Mouse (Mus musculus) gonadal fat pad, adult 2 months (tissue): Measurements from ENCODE around the gene Fnbp1l. TPM values are rescaled to one million over a fixed set of nuclear protein-coding genes. Genes with fewer than 3 reads are reported as not detected.

Experiments used
- DNase-seq: peaks from one replicate; pipeline ENCODE4 v3.0.0-alpha.2; 2012; ENCODE audit warnings: low read depth
- polyA plus RNA-seq: library from polyadenylated mRNA; depleted of rRNA; stranded (reverse); fragments of >200 nt; gene quantifications from 2 replicates; pipeline ENCODE4 v1.2.3, GENCODE M21; 2012; rRNA removed

Gene Fnbp1l
- 10.9 and 15.5 TPM in 2 replicates for polyA plus RNA-seq

DNA sequence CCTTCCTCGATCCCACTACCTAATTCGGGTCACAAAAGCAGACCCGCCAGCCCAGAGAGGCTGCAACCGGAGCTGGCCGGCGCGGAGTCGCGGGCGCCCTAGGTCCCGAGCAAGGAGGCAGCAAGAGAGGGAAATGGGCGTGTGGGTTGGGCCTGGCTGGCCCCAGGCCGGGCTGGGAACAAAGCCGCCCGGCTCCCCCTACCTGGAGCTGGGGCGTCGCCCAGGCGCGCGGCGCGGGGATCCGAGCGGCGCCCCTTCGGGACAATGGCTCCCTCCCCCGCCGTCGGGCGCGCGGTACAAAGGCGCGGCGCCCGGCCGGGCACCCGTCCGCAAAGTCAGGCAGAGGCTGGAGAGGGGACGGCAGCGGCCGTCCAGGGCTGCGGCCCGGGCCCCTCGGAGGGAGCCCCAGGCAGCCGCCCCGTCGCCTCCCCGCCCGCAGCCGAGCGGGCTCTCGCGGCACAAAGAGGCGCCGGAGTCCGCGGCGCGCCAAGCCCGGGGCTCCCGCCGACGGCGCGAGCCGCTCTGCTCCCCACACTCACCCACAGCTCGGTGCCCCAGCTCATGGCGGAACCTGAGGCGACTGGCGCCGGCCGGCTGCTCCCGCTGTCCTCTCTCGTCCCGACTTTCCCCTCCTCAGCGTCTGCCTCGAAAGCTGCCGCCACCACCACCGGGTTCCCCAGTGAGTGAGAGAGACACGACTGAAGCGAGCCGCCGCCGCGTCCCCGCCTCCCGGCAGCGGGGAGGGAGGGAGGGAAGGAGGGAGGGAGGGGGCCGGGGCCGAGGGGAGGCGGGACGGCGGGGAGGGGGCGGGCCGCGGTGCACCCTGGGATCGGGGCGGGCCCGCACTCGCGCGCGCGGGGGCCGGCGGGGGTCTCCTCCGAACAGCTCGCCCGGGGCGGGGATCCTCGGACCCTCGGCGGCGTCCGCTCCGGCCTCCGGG lies at the start of gene Fnbp1l:
TSS of gene Fnbp1l (minus strand) at position 725 of the 940 bp plus-strand sequence.
- DNase-seq, result no peak

DNA sequence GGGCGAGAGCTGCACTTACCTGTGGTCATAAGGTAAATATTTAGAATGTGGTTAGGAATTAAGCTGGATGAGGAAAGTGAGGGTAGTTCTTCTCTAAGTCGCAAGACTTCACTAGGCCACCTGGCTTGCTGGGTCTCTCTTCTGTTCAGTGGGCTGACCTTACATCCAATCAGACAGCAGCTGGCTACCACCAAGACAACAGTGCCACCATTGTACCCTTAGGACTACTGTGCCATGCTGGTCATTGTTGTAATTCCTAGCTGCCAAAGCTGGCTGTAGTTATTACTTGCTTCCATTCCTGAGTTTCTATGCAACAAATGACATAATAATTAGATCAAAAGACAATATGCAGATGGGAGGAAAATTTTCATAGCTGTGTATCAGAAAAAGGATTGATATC lies 41.3 kb upstream of the Fnbp1l start:
- no peak for DNase-seq

DNA sequence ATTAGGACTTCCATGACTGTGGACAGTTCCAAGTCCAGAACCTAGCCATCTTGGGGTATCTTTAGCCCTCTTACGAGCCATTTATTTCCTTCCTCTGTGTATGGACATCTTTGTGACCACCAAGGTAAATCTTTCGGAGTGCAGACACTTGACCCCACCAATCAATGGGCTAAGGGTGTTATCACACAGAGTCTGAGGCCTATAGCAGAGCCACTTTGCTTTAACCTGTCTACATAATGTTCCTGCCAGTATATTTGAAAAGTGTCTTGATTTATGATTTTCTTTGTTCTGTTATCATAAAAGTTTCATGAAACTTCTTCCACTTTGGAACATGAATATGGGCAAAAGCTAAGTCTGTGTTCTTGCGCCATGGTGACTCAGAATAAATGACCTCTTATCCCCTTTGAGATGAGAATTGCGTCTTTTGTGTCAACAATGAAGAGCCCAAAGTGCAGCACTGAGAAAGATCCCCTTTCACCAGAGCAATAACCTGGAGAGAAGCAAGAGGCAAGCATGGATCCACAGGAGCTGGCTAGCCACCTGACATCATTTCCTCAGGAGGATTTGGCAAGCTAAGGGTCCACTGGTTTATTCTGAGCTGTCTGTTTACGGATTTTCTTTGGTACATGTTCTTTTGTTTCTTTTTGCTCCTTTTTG lies 39.9 kb upstream of the Fnbp1l start:
- no peak for DNase-seq

GRCm38 (mm10) chr3:122647195-122647837 lies 27.8 kb upstream of the Fnbp1l start:
- no peak for DNase-seq

GRCm38 (mm10) chr3:122640286-122640685 lies 20.8 kb upstream of the Fnbp1l start:
- DNase-seq, result no peak

DNA sequence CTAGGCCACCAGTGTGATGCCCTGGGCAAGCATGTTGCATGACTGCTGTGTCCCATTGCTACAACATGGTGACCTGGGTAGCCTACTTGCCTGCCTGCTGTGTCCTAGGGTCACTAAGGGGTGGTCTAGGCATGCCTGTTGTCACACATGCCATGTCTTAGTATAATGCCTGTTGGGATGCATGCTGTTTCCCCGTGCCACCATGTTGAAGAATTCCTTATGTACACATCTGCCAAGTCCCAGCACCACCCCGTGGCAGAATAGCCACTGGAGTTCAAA lies 19.6 kb upstream of the Fnbp1l start:
- no peak for DNase-seq

DNA sequence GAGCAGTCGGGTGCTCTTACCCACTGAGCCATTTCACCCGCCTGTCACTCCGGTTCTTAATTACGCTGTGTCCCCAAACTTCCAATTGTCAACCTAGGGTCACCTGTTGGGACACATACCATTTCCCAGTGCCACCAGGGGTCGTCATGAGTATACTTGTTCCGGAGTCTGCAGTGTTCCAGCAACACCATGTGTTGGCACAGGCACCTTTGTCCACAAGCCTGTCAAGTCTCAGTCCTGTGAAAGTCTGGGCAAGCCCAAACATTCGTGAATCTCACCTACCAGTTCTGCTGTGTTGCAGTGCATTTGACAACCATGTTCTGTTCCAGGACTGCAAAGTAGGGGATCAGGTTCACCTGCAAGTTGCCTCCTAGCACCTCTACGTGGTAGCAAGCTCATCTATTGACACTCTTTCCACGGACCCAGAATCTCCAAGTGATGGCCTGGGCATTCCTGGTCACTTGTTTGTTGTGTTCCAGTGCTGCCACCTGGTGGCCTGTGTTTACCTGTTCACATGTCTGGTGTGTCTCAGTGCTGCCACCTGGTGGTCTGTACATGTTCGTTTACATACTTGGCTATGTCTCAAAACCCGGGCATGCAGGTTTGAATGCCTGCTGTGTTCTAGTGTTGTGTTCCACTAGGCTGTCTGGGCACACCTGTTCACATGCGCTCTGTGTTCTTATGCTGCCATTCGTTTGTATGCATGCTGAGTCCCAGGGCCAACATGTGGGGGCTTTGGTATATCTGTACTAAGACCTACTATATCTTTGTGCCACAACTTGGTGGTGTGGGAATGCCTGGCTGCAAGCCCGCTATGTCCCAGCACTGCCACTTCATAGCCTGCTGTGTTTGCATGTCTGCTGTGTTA lies 19.0 kb upstream of the Fnbp1l start:
- peak; percentile 85 for DNase-seq

- DNase-seq, result no peak
Observed at GRCm38 (mm10) chr3:122637280-122637679, 17.8 kb upstream of the Fnbp1l start.

DNA sequence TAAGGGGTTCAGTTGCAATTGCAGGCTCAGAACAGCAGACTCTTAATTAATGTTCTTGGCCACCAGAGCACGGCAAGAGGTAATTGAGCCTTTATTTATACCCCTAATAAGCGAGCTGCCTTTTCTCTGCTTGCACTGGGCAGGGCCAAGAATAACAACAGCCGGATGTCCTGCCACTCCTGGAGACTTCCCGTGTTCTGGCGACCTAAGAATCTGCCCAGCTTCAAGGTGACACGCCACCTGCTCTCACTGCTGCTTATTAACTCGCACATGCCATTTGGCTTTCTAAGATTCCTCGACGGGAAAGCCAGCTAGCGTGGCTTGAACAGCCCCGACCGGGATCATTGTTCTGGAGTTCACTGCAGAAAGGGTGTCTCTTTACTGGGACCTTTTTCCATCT lies 15.7 kb upstream of the Fnbp1l start:
- DNase-seq, result no peak

- DNase-seq, result no peak
Observed at GRCm38 (mm10) chr3:122629580-122629979, 10.1 kb upstream of the Fnbp1l start.

GRCm38 (mm10) chr3:122628956-122629355 lies 9.4 kb upstream of the Fnbp1l start:
- no peak for DNase-seq

DNA sequence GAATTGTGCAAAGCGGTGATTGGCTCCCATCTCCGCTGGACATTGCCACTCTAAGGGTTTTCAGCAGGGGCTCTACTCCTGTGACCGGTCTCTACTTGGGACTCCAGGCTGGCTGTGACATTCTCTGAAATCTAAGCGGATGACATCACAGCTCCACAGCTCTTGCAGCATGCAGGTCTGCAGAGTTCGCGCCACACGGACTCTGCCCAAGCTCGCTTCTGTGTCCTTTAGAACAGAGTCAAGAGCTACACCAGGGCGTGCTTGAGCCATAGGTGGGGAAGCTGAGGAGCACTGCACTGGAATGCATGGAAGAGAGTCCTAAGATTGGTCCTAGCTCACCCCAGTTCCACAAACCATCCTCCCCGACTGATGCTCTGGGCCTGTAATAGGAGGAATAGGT lies 9.0 kb upstream of the Fnbp1l start:
- DNase-seq, result no peak

- DNase-seq, result no peak
Observed at GRCm38 (mm10) chr3:122627846-122628245, 8.3 kb upstream of the Fnbp1l start.

DNA sequence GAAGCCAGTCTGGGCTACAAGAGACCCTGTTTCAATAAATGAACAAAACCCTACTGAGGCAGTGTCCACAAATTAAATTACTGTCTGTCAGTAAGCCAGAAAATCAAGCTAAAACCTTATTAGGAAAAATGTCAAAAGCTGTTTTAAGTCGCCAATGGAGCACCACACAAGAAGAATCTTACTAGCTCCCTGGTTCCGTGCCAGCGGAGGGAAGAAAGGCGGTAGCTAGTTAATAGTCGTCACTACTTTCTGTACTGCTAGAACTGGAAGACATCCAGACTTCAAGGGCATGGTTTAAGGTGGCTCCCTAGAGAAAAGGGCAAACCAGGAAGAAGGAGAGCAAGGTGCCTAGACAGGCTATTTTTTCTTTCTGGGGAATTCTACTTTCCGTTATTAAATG lies 5.1 kb upstream of the Fnbp1l start:
- DNase-seq, result no peak

- no peak for DNase-seq
Observed at GRCm38 (mm10) chr3:122620285-122620931, 893 bp upstream of the Fnbp1l start.

DNA sequence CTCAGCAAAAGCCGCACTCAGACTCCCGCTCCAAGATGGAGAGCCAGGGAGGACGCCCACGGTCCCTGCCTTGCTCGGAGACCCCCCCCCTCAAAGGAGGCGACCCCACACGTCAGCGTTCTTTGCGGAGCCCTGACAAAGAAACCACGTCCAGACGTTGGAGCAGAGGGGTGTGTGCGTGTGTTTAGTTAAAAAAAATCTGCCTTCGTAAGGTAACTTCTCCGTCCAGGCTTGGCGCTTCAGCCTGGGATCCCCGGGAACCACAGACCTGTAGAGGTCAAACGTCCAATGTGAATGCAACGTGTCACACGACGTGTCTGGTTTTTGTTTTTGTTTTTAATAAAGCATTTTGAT lies 393 bp upstream of the Fnbp1l start:
- no peak for DNase-seq

DNA sequence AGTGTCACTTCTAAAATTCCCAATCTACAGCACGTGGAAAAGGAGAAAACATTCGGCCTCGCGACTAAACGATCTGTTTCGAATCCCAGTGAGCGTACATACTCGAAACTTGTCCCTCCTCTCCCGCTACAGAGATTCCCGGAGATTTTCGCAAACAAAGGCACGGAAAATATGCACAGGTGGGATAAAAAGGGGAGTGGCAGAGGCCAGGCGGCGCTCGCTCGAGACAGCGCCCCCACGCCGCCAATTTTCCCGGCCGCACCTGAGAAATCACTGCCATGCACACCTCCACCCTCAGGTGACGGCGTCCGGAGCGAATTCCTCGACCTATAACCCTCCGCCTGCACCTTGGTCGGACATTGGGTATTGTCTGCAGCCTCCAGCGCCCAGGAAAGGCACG lies 1.1 kb downstream of the Fnbp1l start:
- DNase-seq, result no peak

GRCm38 (mm10) chr3:122617613-122618340 lies 1.7 kb downstream of the Fnbp1l start:
- DNase-seq, result no peak

- no peak for DNase-seq
Observed at GRCm38 (mm10) chr3:122612537-122612936, 7.0 kb downstream of the Fnbp1l start.

- DNase-seq, result no peak
Observed at GRCm38 (mm10) chr3:122611761-122612160, 7.8 kb downstream of the Fnbp1l start.
